ENCODE assay signal across 8 mouse cellular contexts in the genomic region with DNA sequence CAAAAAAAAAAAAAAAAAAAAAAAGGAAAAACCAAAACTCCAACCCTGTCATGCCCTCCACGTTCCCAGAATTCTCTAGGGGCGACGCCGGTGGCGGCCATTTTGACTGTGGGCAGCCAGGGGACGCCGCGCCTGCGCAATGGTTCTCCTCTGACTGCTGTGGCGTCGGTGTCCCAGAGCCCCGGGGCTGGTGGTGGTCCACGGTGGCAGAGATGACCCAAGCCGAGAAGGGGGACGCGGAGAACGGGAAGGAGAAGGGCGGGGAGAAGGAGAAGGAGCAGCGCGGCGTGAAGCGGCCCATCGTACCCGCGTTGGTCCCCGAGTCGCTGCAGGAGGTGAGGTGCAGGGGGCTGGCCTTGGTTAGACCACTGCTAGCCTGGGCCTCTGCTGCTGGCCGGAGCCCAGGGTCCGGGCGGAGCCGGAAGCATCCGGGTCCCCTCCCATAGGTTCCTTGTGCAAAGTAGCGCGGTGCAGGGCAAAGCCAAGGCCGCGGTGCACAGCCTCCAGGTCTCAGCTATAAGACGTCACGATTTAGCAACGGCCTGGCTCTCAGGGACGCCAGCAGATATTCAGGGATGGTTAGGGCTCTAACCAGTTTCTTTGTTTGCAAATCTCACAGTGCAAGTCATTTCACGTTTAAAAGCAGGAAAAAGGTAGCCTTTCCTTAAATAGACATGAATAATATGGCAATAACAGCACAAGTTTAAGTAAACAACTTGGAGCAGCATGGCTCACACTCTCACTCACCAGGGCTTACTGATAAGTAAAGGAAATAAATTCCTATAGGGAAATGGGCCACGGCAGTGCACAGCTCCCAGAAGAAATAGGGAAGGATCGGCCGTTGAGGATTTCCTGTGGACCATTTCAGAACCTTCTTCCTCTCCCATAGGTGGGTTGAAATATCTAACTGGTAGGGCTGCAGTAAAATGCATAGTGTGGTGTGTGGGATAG. TPM values are rescaled to one million over a fixed set of nuclear protein-coding genes. Genes with fewer than 3 reads are reported as not detected.
DNase-seq lines count a peak whose midpoint lies in the region; ATAC-seq and TF ChIP-seq lines count a peak whose summit lies in the region.

A gene (plus strand): TSS at position 84 of the 951 bp plus-strand sequence.

- no peak; the same call in 1 of the 2 replicates for TF ChIP-seq CTCF in midbrain, postnatal 0 days (IDR thresholded peaks at IDR 0.05)

- peak; percentile 97 for ATAC-seq in embryonic facial prominence, embryonic 14.5 days (ENCODE audit: low read depth)
- peak; percentile 95 for ATAC-seq in limb, embryonic 14.5 days (ENCODE audit: low FRiP score, low read depth)
- ATAC-seq in midbrain, postnatal 0 days (ENCODE audit: low FRiP score), result peak; percentile 89

- peak within 1 kb of the TSS; percentile 82 for H3K4me3 ChIP-seq in embryonic facial prominence, embryonic 14.5 days (ENCODE audit: low read depth, low read length)
- H3K4me3 ChIP-seq in limb, embryonic 14.5 days (replicated peaks; ENCODE audit: low read length), result peak within 1 kb of the TSS; percentile 76
- peak within 1 kb of the TSS; percentile 80 for H3K4me3 ChIP-seq in midbrain, postnatal 0 days (ENCODE audit: low read depth, low read length)

- peak; percentile 88 for DNase-seq in 3T3-L1 (ENCODE audit: low read depth, low spot score)
- peak; percentile 85 to 89 for DNase-seq in adrenal gland, postnatal 4 days (ENCODE audit: low spot score in 2 of 2)
- peak; percentile 96 for DNase-seq in embryonic facial prominence, embryonic 14.5 days (ENCODE audit: low spot score)
- peak; percentile 94 for DNase-seq in heart, adult 8-10 months (ENCODE audit: low spot score)
- DNase-seq in kidney, adult 9 months, result peak; percentile 93
- peak; percentile 96 for DNase-seq in limb, embryonic 14.5 days (ENCODE audit: low spot score)
- peak; percentile 96 for DNase-seq in midbrain, postnatal 0 days (ENCODE audit: low spot score)
- DNase-seq in spleen, postnatal 14 days (ENCODE audit: low spot score in 2 of 2), result peak; percentile 83 to 84

- peak within 1 kb of the TSS; percentile 58 for H3K4me2 ChIP-seq in embryonic facial prominence, embryonic 14.5 days (ENCODE audit: low read depth, low read length)
- peak within 1 kb of the TSS; percentile 79 for H3K4me2 ChIP-seq in limb, embryonic 14.5 days (replicated peaks; ENCODE audit: low read depth, low read length, severe bottlenecking)
- H3K4me2 ChIP-seq in midbrain, postnatal 0 days (ENCODE audit: low read depth, low read length, poor library complexity, severe bottlenecking), result peak within 1 kb of the TSS; percentile 73

- peak within 1 kb of the TSS; percentile 82 for H3K27ac ChIP-seq in embryonic facial prominence, embryonic 14.5 days (replicated peaks; ENCODE audit: low read depth, low read length)
- H3K27ac ChIP-seq in limb, embryonic 14.5 days (replicated peaks; ENCODE audit: low read depth, low read length), result peak within 1 kb of the TSS; percentile 93
- H3K27ac ChIP-seq in midbrain, postnatal 0 days (ENCODE audit: low read depth, low read length), result peak within 1 kb of the TSS; percentile 89

- no peaks in the 10 kb centered on the region for H3K27me3 ChIP-seq in embryonic facial prominence, embryonic 14.5 days (replicated peaks; ENCODE audit: control insufficient read depth, insufficient read depth, low read length)
- no peaks in the 10 kb centered on the region for H3K27me3 ChIP-seq in limb, embryonic 14.5 days (ENCODE audit: control insufficient read depth, insufficient read depth, low read length)
- no peaks in the 10 kb centered on the region for H3K27me3 ChIP-seq in midbrain, postnatal 0 days (ENCODE audit: insufficient read depth, low read length)

- H3K4me1 ChIP-seq in embryonic facial prominence, embryonic 14.5 days (ENCODE audit: control insufficient read depth, insufficient read depth, low read length), result 0 out of 2 replicates have a peak, but pooled peaks cover 4% of the 10 kb centered on the region
- H3K4me1 ChIP-seq in limb, embryonic 14.5 days (ENCODE audit: control insufficient read depth, insufficient read depth, low read length), result peaks cover 8% of the 10 kb centered on the region
- no peaks in the 10 kb centered on the region for H3K4me1 ChIP-seq in midbrain, postnatal 0 days (ENCODE audit: insufficient read depth, low read length)

- TF ChIP-seq POLR2A in limb, embryonic 14.5 days (IDR thresholded peaks at IDR 0.05; ENCODE audit: borderline replicate concordance, extremely low read depth, insufficient read depth, insufficient read length), result peak; percentile 72; the same call in 1 of the 2 replicates

- WGBS in embryonic facial prominence, embryonic 14.5 days, result 2% methylated on average over 29 of the region's 44 CpGs
- 4% methylated on average over 44 of the region's 44 CpGs for WGBS in limb, embryonic 14.5 days
- 3% methylated on average over 44 of the region's 44 CpGs for WGBS in midbrain, postnatal 0 days

- H3K9ac ChIP-seq in embryonic facial prominence, embryonic 14.5 days (ENCODE audit: low read depth, low read length), result peak within 1 kb of the TSS; percentile 92
- peak within 1 kb of the TSS; percentile 89 for H3K9ac ChIP-seq in limb, embryonic 14.5 days (ENCODE audit: low read depth, low read length, severe bottlenecking)
- H3K9ac ChIP-seq in midbrain, postnatal 0 days (replicated peaks; ENCODE audit: low read length, poor library complexity, severe bottlenecking), result peak within 1 kb of the TSS; percentile 96

- peaks cover 8% of the 10 kb centered on the region for H3K9me3 ChIP-seq in embryonic facial prominence, embryonic 14.5 days (ENCODE audit: control insufficient read depth, low read length)
- H3K9me3 ChIP-seq in limb, embryonic 14.5 days (ENCODE audit: control insufficient read depth, low read length), result no peaks in the 10 kb centered on the region
- no peaks in the 10 kb centered on the region for H3K9me3 ChIP-seq in midbrain, postnatal 0 days (ENCODE audit: low read length)

- H3K36me3 ChIP-seq in embryonic facial prominence, embryonic 14.5 days (ENCODE audit: control insufficient read depth, insufficient read depth, low read length), result peaks cover 62% of the 10 kb centered on the region
- peaks cover 57% of the 10 kb centered on the region for H3K36me3 ChIP-seq in limb, embryonic 14.5 days (ENCODE audit: control insufficient read depth, insufficient read depth, low read length)
- H3K36me3 ChIP-seq in midbrain, postnatal 0 days (ENCODE audit: insufficient read depth, low read length), result peaks cover 43% of the 10 kb centered on the region

RNA-seq across cellular contexts. Expression of the gene that starts here (rescaled TPM):
- total RNA-seq in adrenal gland, postnatal 4 days (2021), result 10 to 100 TPM; 71.8 to 75.6 TPM
- 43.9 and 49.1 TPM in 2 replicates for polyA plus RNA-seq in embryonic facial prominence, embryonic 14.5 days (2014; fragmentation: Nextera tagmentation; extraction: Ambion mirVana)
- total RNA-seq in heart, adult 8-10 months (2022), result 10 to 100 TPM; 37.7 to 46.1 (median 40.5) TPM
- polyA plus RNA-seq in limb, embryonic 14.5 days (2012; rRNA removed), result 41.5 and 60.6 TPM in 2 replicates
- polyA plus RNA-seq in limb, embryonic 14.5 days (2014; fragmentation: Nextera tagmentation; extraction: Ambion mirVana), result 47.7 and 52.1 TPM in 2 replicates
- total RNA-seq in midbrain, postnatal 0 days (2014; rRNA removed), result 43.7 and 44.7 TPM in 2 replicates
- 46.5 and 49.0 TPM in 2 replicates for polyA plus RNA-seq in midbrain, postnatal 0 days (2015; fragmentation: Nextera tagmentation; extraction: Ambion mirVana)

Comparison
In these comparisons a context has a peak if more than half of its experiments do, and no peak if none do; other contexts are left out.
1. Peak in every context shown above with its lines: DNase-seq, ATAC-seq, H3K4me3 ChIP-seq and H3K27ac ChIP-seq.